Mouse (Mus musculus): ENCODE results near the gene Glrx. TPM values are rescaled to one million over a fixed set of nuclear protein-coding genes. Genes with fewer than 3 reads are reported as not detected.
"Not testable (repeated sequence)": the region's sequence is repeated elsewhere in the genome, so short reads cannot be mapped to it uniquely, and the experiment has no call there.

Gene Glrx
- total RNA-seq, 2 experiments from 2014 or later = 27.5 to 32.2 TPM

DNA sequence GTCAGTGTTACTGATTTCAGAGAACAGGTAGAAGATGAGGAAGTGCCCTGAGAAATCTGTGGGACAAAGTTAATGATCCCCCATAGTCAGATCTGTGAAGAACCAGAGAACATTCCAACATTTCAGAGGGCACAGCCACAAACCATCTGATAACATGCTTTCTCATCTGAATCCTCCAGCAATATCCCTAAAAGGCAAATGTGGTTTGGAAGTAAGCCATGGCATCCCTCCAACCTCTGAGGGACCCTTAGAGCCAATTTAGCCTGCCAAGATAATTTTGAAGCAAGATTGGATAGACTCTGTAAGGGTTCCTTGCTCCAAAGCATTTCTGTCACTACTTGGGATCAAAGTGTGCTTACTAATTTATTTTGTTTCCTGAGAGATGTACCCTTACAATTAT lies 6.2 kb upstream of the Glrx start:
- DNase-seq = peak; percentile 31

DNA sequence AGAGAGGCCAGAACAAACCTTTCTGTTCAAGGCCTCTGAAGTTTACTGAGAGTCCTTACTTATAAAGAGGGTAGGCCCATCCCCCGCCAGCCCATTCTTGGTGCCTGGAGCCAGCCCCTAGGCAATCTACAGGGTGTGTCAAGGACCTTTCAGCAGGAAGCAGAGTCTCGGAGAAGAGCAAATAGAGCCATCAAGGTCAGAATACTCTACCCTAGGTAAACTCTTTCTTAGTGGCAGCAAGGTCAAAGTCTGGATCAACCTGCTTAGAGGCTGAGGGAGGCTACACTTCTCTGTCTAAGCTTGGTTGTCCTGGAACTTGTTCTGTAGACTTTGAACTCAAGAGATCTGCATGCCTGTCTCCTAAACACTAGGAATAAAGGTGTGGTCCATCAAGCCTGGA lies 4.2 kb upstream of the Glrx start:
- DNase-seq = no peak

DNA sequence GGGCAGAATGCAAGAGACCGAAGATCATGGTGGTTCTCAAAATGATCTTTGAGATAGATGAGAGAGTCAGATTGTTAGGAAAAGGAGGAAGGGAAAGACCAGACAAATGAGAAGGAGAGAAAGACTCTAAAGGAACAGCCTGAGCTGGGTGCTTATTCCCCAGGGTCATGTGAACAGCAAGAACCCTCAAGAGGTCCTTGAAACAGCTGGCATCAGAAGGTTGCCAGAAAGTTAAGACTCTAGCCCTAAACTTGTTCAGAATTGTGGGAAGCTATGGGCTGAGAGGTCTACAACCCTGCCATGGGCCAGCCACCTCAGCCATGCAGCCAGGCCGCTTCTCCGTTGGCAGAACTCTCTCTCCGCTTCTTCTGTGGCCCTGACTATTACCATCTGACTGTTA lies 1.2 kb upstream of the Glrx start:
- no peak for DNase-seq

DNA sequence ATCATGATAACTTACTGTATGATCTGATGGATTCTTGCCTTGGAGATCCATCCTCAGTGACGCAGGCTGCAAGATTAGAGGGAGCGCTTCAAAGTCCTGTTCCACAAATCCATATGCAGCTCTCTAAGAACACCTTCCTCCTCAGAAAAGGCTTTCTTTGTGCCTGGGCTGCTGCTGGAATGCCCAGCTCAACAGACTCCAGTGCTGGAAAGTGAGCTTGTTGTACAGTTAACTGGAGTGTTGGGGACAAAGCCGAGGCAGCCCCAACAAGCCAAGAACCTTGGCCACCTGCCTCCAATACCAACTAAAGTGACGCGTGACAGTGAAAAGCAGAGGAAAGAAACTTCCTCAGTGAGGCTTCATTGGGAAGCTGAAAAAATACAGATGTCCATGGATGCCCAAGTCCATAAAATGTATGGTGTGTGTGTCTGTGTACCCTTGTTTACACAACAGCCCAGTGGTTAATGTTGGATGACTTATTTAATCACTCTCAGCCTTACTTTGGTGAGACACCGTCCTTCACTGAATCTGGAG lies 1.2 kb downstream of the Glrx start:
- peak; percentile 24 for DNase-seq

DNA sequence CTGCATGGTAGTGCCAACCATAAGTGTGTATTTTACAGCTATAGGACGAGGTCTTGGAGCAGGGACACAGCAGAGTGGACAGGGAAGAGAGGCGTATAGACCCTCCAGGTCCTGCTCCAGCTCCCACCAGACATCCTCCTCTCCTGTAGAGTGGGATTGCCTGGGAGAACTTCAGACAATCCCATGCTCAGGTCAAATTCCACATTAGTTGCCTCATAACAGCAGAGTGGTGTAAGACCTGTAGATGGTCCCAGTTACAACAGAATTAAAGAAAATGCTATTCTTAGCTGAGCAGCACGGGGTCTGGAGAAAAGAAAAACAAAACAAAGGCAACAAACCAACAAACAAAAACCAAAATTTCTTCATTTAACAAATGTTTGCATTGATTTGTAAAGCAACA lies 2.3 kb downstream of the Glrx start:
- no peak for DNase-seq

DNA sequence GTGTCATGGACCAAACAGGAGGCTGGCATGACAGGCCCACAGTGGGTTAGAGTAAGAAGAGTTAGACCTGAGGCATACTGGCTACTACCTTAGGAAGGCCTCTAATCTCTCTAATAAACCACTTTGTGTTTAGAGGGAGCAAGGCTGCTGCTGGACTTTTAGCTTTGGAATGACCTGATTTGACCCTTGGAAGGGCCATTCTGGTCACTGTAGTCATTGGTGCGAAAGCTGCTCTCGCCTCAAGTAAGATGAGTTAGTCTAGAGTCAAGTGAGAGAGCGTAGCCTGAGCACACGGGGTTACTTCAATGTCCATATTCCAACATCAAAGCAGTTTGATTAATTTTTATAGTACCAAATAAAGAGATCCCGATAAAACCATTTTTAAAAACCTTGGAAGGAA lies 3.7 kb downstream of the Glrx start:
- DNase-seq = no peak

DNA sequence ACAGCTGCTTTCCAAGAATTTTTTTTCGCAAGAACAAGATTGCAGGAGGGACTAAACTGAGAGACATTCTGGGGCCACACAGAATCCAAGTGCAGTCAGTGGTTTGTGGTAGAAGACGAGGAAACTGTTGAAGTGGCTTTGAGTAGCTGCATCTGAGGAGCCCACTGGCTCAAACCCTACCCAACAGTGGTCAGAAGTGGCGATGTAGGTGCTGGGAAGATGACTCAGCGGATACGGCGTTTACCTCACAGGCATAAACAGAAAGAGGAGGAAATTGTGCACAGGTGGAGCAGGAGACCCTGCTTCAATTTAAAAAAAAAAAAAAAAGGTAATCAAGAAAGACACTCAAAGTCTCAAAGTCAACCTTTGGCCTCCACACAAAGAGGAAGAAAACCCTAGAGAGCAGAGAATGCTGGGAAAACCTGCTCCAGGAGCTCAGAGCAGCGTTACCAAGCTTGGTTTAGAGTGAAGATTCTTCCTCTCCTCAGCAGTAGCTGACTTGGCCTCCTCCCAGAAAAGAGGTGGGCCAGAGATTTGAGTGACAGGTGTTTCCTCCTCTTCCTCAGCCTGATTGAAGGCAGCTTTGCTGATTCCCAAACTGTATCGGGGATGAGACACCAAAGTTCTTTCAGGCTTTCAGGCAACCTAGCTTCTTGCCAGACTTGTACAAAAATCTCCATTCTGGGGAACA lies 4.5 kb downstream of the Glrx start:
- DNase-seq = no peak

DNA sequence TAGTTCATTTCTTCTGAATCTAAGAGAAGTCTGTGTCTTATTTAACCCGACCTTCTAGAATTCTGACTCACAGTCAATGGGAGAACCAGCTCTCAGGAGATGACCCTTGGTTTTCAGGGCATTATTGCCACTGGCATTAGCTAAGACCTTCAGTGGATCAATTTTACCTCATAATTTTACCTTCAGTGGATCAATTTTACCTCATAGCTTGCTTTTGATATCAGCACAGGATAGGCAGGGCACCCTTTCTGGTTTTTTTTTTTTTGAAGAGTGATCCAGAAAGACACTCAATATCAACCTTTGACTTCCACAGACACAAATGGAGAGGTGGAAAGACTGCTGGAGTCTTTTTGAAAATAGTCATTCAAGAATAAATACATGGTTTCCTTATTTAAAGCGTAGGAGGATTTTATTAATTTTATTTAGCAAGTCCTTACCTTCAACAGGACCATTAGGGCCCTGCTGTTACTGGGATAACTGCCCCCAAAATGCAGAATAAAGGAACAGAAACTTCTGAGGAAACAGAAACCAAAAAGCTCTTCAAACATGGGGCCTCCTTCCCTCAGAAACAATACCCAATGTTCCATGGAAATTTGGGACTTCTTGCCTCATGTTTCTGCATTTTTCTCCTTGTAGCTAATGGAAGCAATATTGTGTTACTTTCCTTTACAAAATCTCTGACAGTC lies 5.3 kb downstream of the Glrx start:
- no peak for DNase-seq

DNA sequence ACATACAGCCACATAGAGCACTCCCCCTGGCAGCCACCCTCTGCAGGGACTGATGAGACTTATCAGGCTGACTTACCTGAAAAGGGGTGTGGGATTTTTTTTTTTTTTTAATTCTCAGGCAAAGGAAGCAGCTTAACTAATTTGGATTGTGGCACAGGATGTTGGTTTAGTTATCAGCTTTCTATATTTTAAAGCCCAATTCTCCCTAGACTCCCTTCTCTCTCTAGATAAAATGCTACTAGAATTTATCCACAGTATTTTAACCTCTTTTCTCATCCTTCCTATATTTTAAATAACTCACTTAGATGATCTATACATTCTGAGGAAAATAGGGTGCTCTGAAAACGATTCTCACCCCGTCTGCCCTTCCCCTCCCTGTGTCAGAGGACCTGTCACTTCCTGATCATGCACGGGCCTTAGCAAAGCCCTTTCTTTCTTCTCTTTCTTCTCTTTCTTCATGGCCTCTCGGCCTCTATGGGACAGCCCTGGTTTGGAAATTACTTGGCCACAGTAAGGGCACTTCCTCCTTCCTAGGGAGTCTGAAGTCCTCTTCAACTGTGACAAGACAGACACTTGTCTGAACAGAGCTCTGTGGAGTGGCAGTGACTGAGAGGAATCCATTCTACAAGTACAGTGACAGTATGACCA lies 6.0 kb downstream of the Glrx start:
- DNase-seq = no peak

DNA sequence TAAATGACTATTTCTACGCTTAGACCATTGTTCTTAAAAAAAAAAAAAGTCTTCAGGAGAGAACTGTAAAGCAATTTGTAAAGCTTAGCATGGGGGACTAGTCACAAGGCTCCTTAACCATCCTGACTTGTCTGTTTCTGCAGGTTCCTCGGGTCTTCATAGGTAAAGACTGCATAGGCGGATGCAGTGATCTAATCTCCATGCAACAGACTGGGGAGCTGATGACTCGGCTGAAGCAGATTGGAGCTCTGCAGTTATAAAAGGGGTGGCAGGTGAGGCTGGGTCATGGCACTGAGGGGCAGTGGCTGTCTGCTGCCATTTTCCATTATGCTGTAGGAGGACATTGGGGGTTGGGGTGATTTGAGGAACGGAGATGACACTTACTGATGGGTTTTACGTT lies 7.4 kb downstream of the Glrx start:
- no peak for DNase-seq

DNA sequence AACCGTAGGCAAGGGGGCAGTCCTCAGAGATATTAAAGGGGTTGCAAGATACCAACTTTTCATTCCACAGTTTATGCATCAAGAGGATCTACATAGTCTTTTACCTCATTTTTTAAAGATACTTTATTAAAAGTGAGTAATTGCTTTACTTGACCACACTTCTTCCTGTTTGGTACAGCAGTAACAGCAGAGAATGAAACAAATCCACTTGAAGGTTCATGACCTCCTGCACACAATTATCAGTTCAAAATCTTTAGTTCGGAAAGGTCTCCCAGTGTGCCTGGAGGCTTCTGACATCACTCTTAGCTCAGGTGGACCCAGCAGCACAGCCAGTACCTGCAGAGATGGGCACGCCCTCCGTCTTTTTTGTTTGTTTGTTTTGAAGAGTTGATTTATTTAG lies 12.4 kb downstream of the Glrx start:
- no peak for DNase-seq

DNA sequence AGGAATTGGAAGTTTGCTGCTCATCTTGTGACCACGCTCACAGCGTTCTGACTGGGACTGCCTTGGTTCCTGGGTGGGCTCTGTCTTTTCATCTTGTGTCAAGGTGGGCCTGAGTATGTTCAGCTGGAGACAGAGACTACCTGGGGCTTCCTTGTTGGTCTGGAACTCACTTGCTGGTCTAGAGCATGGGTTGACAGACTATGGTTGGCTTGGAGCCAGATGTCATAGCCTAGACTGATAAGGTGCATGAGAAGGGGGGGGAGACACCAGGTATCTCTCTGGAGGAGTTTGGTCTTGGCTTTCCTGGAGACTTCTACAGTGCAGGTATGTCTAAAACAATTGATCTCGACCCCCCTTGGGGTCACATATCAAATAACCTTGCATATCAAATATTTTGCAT lies 13.4 kb downstream of the Glrx start:
- DNase-seq = no peak

DNA sequence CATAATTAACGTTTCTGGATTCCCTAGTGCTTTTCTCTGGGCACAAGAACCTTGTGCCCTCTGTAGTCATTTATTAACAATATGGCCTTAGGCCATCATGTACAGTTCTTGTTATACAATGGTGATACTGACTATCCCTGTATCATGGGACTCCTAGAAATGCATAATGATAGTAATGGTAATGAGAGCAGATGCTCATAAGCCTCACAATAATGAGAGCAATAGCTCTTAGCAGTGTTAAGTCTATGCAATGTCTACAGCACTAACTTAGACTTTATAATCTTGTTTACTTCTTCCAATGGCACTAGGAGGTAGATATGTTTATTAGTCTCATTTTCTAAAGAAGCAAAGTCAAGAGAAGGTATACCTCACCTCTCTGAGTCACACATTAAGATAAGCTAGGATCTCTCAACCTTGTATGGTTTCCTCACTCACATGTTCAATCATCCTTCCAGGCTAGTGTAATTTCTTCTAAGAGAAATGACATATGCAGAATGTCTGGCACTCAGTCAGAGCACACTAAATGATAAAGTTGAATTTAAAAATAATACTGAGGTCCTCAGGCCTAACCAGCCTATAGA lies 19.7 kb downstream of the Glrx start:
- DNase-seq = no peak

DNA sequence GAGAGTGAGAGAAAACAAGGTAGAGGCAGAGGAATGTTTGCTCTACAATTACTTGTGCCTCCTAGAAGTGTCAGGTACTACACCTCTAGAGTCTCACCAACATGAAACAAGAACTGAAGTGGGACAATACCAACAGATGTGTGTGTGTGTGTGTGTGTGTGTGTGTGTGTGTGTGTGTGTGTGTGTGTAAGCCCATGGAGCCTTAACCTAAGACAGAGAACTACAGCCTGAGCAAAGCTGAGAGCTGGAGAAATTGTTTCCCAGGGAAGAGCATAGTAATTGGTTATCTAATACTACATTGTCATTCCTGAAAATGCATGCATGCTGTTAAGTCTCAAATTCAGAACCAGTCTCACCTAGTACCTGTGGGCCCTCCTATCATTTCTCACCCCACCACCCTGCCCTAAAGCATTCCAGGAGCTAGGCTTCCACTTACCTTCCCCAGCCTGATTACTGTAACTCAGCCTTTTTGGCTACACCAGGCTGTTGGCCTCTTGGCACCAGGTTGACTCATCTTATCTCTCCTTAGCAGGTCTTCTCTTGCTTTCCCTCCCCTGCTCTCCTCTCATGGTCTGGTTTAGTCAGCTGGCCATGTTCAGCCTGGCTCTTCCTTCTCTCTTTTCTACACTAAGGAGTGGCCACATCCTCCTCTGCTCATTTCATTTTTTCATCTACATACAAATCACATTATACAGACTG lies 26.0 kb downstream of the Glrx start:
- DNase-seq = no peak

DNA sequence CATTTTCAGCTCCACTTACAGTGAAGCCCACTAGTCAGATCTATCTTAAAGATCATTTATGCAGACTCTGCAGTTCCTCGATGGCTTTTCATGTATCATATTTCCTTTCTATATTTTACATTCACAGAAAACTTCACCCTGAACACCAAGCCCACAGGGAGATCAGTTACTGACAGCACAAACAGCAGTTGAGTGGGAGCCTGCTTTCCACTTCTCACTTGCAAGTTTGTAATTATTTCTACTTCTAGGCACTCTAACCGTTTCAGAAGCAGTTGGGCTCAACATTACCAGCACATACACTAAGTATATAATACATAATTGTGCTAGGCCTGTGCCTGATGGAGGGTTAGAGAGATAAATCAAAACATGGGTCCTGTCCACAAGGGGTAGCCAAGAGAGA lies 28.2 kb downstream of the Glrx start:
- DNase-seq = no peak

DNA sequence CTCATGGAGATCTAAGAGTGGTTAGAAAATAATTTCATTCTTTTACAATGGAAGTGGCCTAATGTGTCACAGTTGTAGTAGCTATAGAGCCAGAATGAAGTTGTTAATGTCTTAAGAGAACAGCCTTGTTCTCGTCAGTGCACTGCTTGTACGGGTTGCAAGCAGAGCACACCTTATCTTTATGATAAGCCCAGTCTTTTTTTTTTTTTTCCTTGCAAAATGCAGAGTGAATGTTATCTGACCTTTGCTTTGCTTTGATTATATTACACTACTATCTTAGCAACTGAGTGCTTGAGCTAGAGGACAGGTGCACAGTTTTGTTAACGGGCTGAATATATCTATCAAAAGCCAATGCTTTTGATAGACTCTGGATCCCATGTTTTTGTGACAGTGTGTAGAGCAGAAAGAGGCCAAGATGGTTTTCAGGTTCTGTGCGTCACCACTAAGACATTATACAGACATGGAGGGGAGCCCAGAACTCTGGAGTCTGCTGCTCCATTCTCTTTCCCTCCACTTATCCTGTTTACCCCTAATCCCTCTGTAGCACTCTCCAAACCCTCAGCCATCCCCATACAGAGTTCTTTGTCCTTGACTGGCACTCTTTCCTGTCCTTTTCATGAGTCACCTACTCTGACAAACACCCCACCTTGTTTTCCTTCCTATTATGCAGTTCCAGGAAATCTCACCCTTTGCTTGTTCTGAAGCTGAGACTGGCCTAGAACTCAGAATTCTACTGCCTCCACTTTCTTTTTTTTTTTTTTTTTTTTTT lies 35.1 kb downstream of the Glrx start:
- no peak for DNase-seq

DNA sequence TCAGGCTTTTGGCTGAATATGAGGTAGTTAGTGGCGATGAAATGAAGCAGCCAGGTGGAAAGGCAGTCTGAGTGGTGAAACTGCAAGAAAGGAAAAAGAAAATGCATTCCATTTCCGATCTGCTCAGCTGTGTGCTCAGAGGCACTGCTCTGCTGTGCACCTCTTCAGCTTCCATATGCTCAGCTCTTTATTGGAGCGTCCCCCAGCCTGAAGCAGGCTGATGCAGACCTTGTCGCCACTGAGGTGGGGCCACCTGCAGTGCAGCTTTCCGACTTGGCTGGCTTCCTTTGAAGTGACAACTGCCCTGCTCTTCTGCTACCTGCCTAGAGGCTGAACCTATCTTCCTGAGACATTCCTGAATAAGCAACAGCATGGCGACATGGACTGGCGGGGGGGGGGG lies 36.5 kb downstream of the Glrx start:
- not testable (repeated sequence) for DNase-seq

DNA sequence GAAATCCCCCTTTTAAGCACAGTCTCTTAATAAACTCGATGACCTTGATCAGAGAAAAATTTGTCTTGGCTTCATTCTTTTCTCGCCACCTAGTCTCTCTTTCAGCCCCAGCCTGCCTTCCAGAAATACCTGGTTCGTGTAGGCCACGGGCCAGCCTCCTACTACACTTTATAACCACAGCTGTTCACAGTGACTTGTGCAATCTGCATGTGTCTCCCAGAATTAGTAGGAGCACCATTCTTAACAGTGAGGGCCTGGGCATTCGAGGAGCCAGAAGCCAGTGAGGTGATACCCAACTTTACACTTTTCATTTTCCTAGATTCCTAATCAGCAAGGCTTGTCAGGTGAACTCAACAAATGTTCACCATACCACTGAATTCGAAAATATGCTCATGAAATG lies 36.9 kb downstream of the Glrx start:
- no peak for DNase-seq

DNA sequence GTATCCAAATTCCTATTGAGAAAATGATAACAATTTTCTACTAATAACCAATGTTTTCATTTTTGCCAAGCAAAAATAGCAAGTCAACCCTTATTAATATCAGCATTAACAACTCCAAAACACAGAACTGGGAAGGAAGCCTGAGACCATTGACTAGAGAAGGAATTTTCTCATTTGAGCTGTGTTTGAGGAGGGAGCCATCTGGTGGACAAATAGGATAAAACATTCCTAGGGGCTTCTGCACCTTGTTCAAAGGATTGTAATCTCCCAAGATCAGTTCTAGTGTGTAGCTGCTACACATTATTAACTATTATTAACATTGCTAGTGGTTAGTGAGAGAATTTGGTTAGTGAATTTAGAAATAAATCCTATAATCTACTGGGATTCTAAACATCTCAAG lies 38.2 kb downstream of the Glrx start:
- DNase-seq = peak; percentile 49

DNA sequence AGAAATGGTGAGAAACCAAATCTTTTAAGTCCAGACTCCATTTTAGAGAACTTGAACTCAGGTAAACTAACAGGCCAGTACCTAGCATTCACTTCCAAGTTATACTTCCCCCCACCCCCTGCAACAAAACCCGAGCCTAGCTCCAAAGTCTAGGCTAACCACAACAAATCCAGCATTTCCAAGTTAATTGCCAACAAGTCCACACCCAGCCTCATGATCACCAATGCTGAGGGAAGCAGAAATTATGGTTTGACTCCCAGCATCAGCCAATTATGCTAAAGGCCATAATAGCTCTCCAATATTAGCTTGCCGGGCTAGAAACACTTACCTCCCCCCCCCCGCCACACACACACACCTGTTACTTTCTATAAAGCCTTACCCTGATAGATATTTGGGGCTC lies 40.1 kb downstream of the Glrx start:
- no peak for DNase-seq

DNA sequence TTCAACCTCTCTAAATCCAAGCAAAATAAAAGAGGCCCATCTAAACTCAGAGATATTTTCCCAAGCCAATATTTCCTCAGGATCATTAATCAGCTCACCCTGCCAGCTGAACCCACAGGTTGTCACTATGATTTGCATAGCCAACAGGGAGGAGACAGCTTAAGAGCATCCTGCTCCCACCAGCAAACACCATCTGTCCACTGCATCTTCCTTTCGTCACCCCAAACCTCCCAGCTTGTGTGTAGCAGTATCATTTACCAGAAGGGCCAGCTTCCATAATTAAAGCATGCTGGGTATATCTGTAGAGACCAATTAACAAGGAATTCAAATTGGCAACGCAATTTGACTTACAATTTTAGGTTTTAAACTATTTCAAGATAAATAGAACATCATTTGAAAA lies 40.8 kb downstream of the Glrx start:
- DNase-seq = no peak

DNA sequence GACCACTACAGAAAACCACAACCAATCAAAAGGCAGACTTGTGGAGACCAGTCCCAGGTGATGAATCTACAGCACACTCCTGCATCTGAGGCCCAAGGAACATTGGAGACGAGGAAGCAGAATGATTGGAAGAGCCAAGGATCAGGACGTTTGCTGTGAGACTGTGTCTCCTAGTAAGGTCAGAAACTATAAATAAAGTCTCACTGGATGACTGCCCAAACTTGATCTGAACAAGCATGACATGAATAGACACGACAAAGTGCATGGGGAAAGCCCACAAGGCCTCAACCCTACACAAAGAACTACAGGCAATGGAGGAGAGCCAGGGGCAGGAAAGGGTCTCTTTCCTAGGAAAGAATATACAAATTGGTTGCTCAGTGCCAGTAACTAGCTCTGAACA lies 44.1 kb downstream of the Glrx start:
- no peak for DNase-seq

All from adrenal gland, postnatal 10 days (tissue).